Mouse (Mus musculus): Measurements from ENCODE around the gene Gga3. TPM values are rescaled to one million over a fixed set of nuclear protein-coding genes. Genes with fewer than 3 reads are reported as not detected.
A peak's percentile ranks its signal among the peaks of the same experiment; 100 is the strongest.

Gga3 gene
- polyA plus RNA-seq, 1 experiment from 2014 or later = 29.6 TPM

GRCm38 (mm10) chr11:115640311-115640828, 36.5 kb upstream of the Gga3 start:
- Histone ChIP-seq H3K4me1 (peaks cover 8% of the 10 kb centered on the region), H3K4me3 (no peak overlapping the region), H3K36me3 (replicated peaks) (peaks cover 25% of the 10 kb centered on the region), H3K27ac (replicated peaks) (no peak overlapping the region), H3K9me3 (no peaks in the 10 kb centered on the region), H3K27me3 (replicated peaks; ENCODE audit: low read depth, poor library complexity, severe bottlenecking) (no peaks in the 10 kb centered on the region)
- 83% methylated on average over 3 of the region's 4 CpGs for WGBS
- no peak for DNase-seq (ENCODE audit: low spot score)

GRCm38 (mm10) chr11:115639540-115639939, 35.7 kb upstream of the Gga3 start:
- Histone ChIP-seq H3K27me3 (replicated peaks; ENCODE audit: low read depth, poor library complexity, severe bottlenecking) (no peaks in the 10 kb centered on the region), H3K4me3 (no peak overlapping the region), H3K36me3 (replicated peaks) (peaks cover 17% of the 10 kb centered on the region), H3K9me3 (no peaks in the 10 kb centered on the region), H3K4me1 (peaks cover 8% of the 10 kb centered on the region), H3K27ac (replicated peaks) (no peak overlapping the region)
- 95% methylated on average over 4 of the region's 4 CpGs for WGBS
- DNase-seq (ENCODE audit: low spot score) = no peak

- WGBS = 80% methylated on average over 5 of the region's 5 CpGs
- Histone ChIP-seq H3K27me3 (replicated peaks; ENCODE audit: low read depth, poor library complexity, severe bottlenecking) (no peaks in the 10 kb centered on the region), H3K4me1 (peaks cover 8% of the 10 kb centered on the region), H3K36me3 (replicated peaks) (peaks cover 11% of the 10 kb centered on the region), H3K27ac (replicated peaks) (no peak overlapping the region), H3K4me3 (no peak overlapping the region), H3K9me3 (no peaks in the 10 kb centered on the region)
- DNase-seq (ENCODE audit: low spot score) = no peak
Measured at GRCm38 (mm10) chr11:115638498-115639409, 34.9 kb upstream of the Gga3 start.

GRCm38 (mm10) chr11:115636960-115637359, 33.1 kb upstream of the Gga3 start:
- no peaks in the 10 kb centered on the region for H3K9me3 ChIP-seq
- peaks cover 8% of the 10 kb centered on the region for H3K4me1 ChIP-seq
- H3K27ac ChIP-seq (replicated peaks) = no peak overlapping the region
- no peak overlapping the region for H3K4me3 ChIP-seq
- DNase-seq (ENCODE audit: low spot score) = no peak
- 82% methylated on average over 3 of the region's 3 CpGs for WGBS
- H3K27me3 ChIP-seq (replicated peaks; ENCODE audit: low read depth, poor library complexity, severe bottlenecking) = no peaks in the 10 kb centered on the region
- no peaks in the 10 kb centered on the region for H3K36me3 ChIP-seq (replicated peaks)

- Histone ChIP-seq H3K9me3 (no peaks in the 10 kb centered on the region), H3K4me3 (no peak overlapping the region), H3K36me3 (replicated peaks) (no peaks in the 10 kb centered on the region), H3K27me3 (replicated peaks; ENCODE audit: low read depth, poor library complexity, severe bottlenecking) (no peaks in the 10 kb centered on the region), H3K4me1 (no peaks in the 10 kb centered on the region), H3K27ac (replicated peaks) (no peak overlapping the region)
- 72% methylated on average over 8 of the region's 8 CpGs for WGBS
- DNase-seq (ENCODE audit: low spot score) = no peak
Measured at GRCm38 (mm10) chr11:115635484-115635883, 31.6 kb upstream of the Gga3 start.

- DNase-seq (ENCODE audit: low spot score) = no peak
- 89% methylated on average over 8 of the region's 8 CpGs for WGBS
- H3K27me3 ChIP-seq (replicated peaks; ENCODE audit: low read depth, poor library complexity, severe bottlenecking) = no peaks in the 10 kb centered on the region
- H3K36me3 ChIP-seq (replicated peaks) = no peaks in the 10 kb centered on the region
- H3K9me3 ChIP-seq = no peaks in the 10 kb centered on the region
- H3K4me3 ChIP-seq = no peak overlapping the region
- H3K27ac ChIP-seq (replicated peaks) = no peak overlapping the region
- no peaks in the 10 kb centered on the region for H3K4me1 ChIP-seq
Measured at GRCm38 (mm10) chr11:115635041-115635440, 31.2 kb upstream of the Gga3 start.

- WGBS = 71% methylated on average over 4 of the region's 4 CpGs
- Histone ChIP-seq H3K4me1 (no peaks in the 10 kb centered on the region), H3K27ac (replicated peaks) (no peak overlapping the region), H3K4me3 (no peak overlapping the region), H3K9me3 (no peaks in the 10 kb centered on the region), H3K27me3 (replicated peaks; ENCODE audit: low read depth, poor library complexity, severe bottlenecking) (no peaks in the 10 kb centered on the region), H3K36me3 (replicated peaks) (no peaks in the 10 kb centered on the region)
- no peak for DNase-seq (ENCODE audit: low spot score)
Measured at GRCm38 (mm10) chr11:115634109-115634508, 30.3 kb upstream of the Gga3 start.

- Histone ChIP-seq H3K36me3 (replicated peaks) (no peaks in the 10 kb centered on the region), H3K9me3 (no peaks in the 10 kb centered on the region), H3K4me1 (peaks cover 4% of the 10 kb centered on the region; the same call in 1 of the 2 replicates), H3K27me3 (replicated peaks; ENCODE audit: low read depth, poor library complexity, severe bottlenecking) (no peaks in the 10 kb centered on the region), H3K27ac (replicated peaks) (no peak overlapping the region), H3K4me3 (no peak overlapping the region)
- DNase-seq (ENCODE audit: low spot score) = no peak
- WGBS = 91% methylated on average over 10 of the region's 10 CpGs
Measured at GRCm38 (mm10) chr11:115632862-115633261, 29.0 kb upstream of the Gga3 start.

- Histone ChIP-seq H3K4me1 (peaks cover 9% of the 10 kb centered on the region), H3K9me3 (no peaks in the 10 kb centered on the region), H3K27ac (replicated peaks) (no peak overlapping the region), H3K4me3 (no peak overlapping the region), H3K27me3 (replicated peaks; ENCODE audit: low read depth, poor library complexity, severe bottlenecking) (no peaks in the 10 kb centered on the region), H3K36me3 (replicated peaks) (no peaks in the 10 kb centered on the region)
- 79% methylated on average over 7 of the region's 7 CpGs for WGBS
- DNase-seq (ENCODE audit: low spot score) = no peak
Measured at GRCm38 (mm10) chr11:115632247-115632646, 28.4 kb upstream of the Gga3 start.

GRCm38 (mm10) chr11:115631505-115631890, 27.6 kb upstream of the Gga3 start:
- H3K4me1 ChIP-seq = peaks cover 15% of the 10 kb centered on the region
- H3K9me3 ChIP-seq = no peaks in the 10 kb centered on the region
- H3K27me3 ChIP-seq (replicated peaks; ENCODE audit: low read depth, poor library complexity, severe bottlenecking) = no peaks in the 10 kb centered on the region
- peak; percentile 40 for DNase-seq (ENCODE audit: low spot score)
- WGBS = 15% methylated on average over 3 of the region's 3 CpGs
- H3K4me3 ChIP-seq = no peak overlapping the region; the same call in 1 of the 2 replicates
- H3K27ac ChIP-seq (replicated peaks) = no peak overlapping the region
- H3K36me3 ChIP-seq (replicated peaks) = no peaks in the 10 kb centered on the region

- no peak for DNase-seq (ENCODE audit: low spot score)
- Histone ChIP-seq H3K4me1 (peaks cover 15% of the 10 kb centered on the region), H3K27ac (replicated peaks) (no peak overlapping the region), H3K36me3 (replicated peaks) (no peaks in the 10 kb centered on the region), H3K27me3 (replicated peaks; ENCODE audit: low read depth, poor library complexity, severe bottlenecking) (no peaks in the 10 kb centered on the region), H3K9me3 (no peaks in the 10 kb centered on the region), H3K4me3 (peak overlapping the region; percentile 6; the same call in 1 of the 2 replicates)
- 49% methylated on average over 16 of the region's 16 CpGs for WGBS
Measured at GRCm38 (mm10) chr11:115630532-115631504, 27.0 kb upstream of the Gga3 start.
